Mouse (Mus musculus) stomach, postnatal 0 days (tissue): ENCODE measurements around the gene Tgoln1. TPM values are rescaled to one million over a fixed set of nuclear protein-coding genes. Genes with fewer than 3 reads are reported as not detected.

ENCODE experiments used
- ATAC-seq: fragments of 200-750 bp; cut with Nextera tagmentation; 2 replicates; pipeline ENCODE4 v1.8.0; 2017; ENCODE audit not compliant: low FRiP score, low TSS enrichment
- DNase-seq: peaks from one replicate; pipeline ENCODE4 v3.0.0-alpha.2; 2016; ENCODE audit warnings: low spot score
- H3K27ac ChIP-seq: fragments of 300-500 bp; sonication (generic); replicated peaks from 2 replicates; pipeline ENCODE4 v1.5.1; 2014; ENCODE audit warnings: mild to moderate bottlenecking, control low read depth
- H3K27me3 ChIP-seq: fragments of 300-500 bp; sonication (generic); 2 replicates; pipeline ENCODE4 v1.6.1; 2014; ENCODE audit warnings: low read length; ENCODE audit not compliant: control insufficient read depth, insufficient read depth
- H3K36me3 ChIP-seq: fragments of 300-500 bp; sonication (generic); 2 replicates; pipeline ENCODE4 v1.6.1; 2014; ENCODE audit warnings: low read length, mixed read lengths; ENCODE audit not compliant: control insufficient read depth, insufficient read depth
- H3K4me1 ChIP-seq: fragments of 300-500 bp; sonication (generic); replicated peaks from 2 replicates; pipeline ENCODE4 v1.6.1; 2014; ENCODE audit warnings: antibody characterized with exemption; ENCODE audit not compliant: control insufficient read depth, insufficient read depth
- H3K4me2 ChIP-seq: fragments of 300-500 bp; sonication (generic); replicated peaks from 2 replicates; pipeline ENCODE4 v1.6.1; 2014; ENCODE audit warnings: low read depth, mild to moderate bottlenecking, control low read depth, moderate library complexity
- H3K4me3 ChIP-seq: fragments of 300-500 bp; sonication (generic); 2 replicates; pipeline ENCODE4 v1.5.1; 2014; ENCODE audit warnings: low read depth, low read length, control low read depth
- H3K9ac ChIP-seq: fragments of 300-500 bp; sonication (generic); 2 replicates; pipeline ENCODE4 v1.6.1; 2014; ENCODE audit warnings: mild to moderate bottlenecking, low read length, control low read depth, mixed read lengths
- H3K9me3 ChIP-seq: fragments of 300-500 bp; sonication (generic); 2 replicates; pipeline ENCODE4 v1.6.1; 2016; ENCODE audit warnings: low read length; ENCODE audit not compliant: control insufficient read depth
- CTCF ChIP-seq: IDR thresholded peaks from 2 replicates; pipeline ENCODE4 v1.5.1; 2016; ENCODE audit warnings: antibody characterized with exemption, low read depth, mild to moderate bottlenecking, moderate library complexity
- EP300 ChIP-seq: optimal IDR thresholded peaks from 2 replicates; pipeline ENCODE3; 2016; ENCODE audit warnings: antibody characterized with exemption
- WGBS: fragments of 180-500 bp; shearing (Covaris S2); extraction: QIAGEN DNeasy Blood & Tissue Kit; methylation state at CpG from one replicate; pipeline ENCODE4 v1.1.7; 2014; 5-methylcytosine and 5-hydroxymethylcytosine counted together
- polyA plus RNA-seq: library from polyadenylated mRNA; unstranded; fragments of >200 nt; fragmentation: Nextera tagmentation; extraction: Ambion mirVana; gene quantifications from 2 replicates; pipeline ENCODE4 v1.2.1, GENCODE M21; 2015

Tgoln1 gene
- polyA plus RNA-seq, 1 experiment from 2014 or later, result 37.2 TPM

DNA sequence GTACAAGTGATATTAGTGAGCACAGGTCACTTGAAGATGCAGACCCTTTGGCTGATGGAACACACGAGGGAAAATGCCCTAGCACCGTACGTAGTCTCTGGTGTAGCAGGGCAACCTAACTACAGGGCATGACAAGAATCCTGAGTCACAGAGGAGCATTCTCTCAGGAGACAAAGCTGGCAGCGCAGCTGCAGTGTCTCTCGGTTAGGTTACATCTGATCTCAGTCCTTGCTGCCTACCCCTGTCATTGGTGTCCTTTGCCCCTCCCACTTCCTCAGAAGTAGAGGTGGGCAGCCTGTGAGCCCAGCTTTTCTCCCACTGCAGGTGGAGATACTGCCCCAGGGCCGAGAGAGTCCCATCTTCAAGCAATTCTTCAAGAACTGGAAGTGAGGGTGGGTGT, 54.3 kb downstream of the Tgoln1 start:
- Histone ChIP-seq H3K27ac (no peak overlapping the region), H3K4me3 (no peak overlapping the region), H3K36me3 (peaks cover 2% of the 10 kb centered on the region; the same call in 1 of the 2 replicates), H3K9me3 (no peaks in the 10 kb centered on the region), H3K4me2 (no peak overlapping the region), H3K27me3 (no peaks in the 10 kb centered on the region), H3K4me1 (no peaks in the 10 kb centered on the region), H3K9ac (no peak overlapping the region)
- WGBS, result 49% methylated on average over 6 of the region's 6 CpGs
- DNase-seq (no peak), ATAC-seq (no peak)
- no peak for TF ChIP-seq CTCF
- no peak for TF ChIP-seq EP300

DNA sequence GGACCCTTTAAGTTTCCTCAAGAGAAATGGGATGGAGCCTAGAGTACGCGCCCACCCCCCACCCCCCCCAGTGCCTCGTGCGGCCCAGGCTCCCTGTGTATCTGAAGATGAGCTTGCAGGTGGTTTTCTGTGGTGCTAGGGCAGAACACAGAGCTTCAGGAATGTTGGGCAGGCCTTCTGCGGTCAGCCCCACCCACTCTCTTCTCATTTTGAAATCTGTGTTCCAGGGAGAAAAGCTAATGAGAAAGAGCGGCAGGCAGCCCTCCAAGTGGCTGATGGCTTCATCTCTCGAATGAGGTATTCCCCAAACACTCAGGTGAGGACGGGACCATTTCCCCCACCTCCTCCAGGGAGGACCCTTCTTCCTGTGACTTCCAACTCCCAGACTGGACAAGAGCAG, 56.0 kb downstream of the Tgoln1 start:
- no peak for DNase-seq

More for the DNA sequence above, 56.0 kb downstream of the Tgoln1 start:
- Histone ChIP-seq H3K27me3 (no peaks in the 10 kb centered on the region), H3K4me1 (no peaks in the 10 kb centered on the region), H3K27ac (no peak overlapping the region), H3K36me3 (peaks cover 2% of the 10 kb centered on the region; the same call in 1 of the 2 replicates), H3K9me3 (no peaks in the 10 kb centered on the region), H3K4me3 (no peak overlapping the region), H3K9ac (no peak overlapping the region), H3K4me2 (no peak overlapping the region)
- TF ChIP-seq EP300 (no peak), CTCF (no peak)
- no peak for ATAC-seq
- WGBS, result 58% methylated on average over 8 of the region's 8 CpGs

Other genes with a start within 250 kb of the Tgoln1 start
- 20.2 and 22.2 TPM in 2 replicates for gene Vamp5, start 236.5 kb downstream of the Tgoln1 start, polyA plus RNA-seq
- 368 and 396 TPM in 2 replicates for gene Vamp8, start 226.3 kb downstream of the Tgoln1 start, polyA plus RNA-seq
- gene Ggcx, start 202.7 kb downstream of the Tgoln1 start, polyA plus RNA-seq, result 10.7 and 10.8 TPM in 2 replicates
- 143 and 146 TPM in 2 replicates for gene Mat2a, start 177.4 kb downstream of the Tgoln1 start, polyA plus RNA-seq
- 0.12 and 0.21 TPM in 2 replicates for gene Sh2d6, start 95.3 kb downstream of the Tgoln1 start, polyA plus RNA-seq
- 120 and 130 TPM in 2 replicates for gene Capg, start 72.6 kb downstream of the Tgoln1 start, polyA plus RNA-seq
- 13.3 and 15.8 TPM in 2 replicates for gene Elmod3, start 18.6 kb downstream of the Tgoln1 start, polyA plus RNA-seq
- 54.1 TPM in 2 replicates for gene Retsat, start 18.5 kb downstream of the Tgoln1 start, polyA plus RNA-seq
- 11.1 and 12.2 TPM in 2 replicates for gene Tcf7l1, start 172.3 kb upstream of the Tgoln1 start, polyA plus RNA-seq